Mouse (Mus musculus): ENCODE measurements around the gene Zbtb20.

The Zbtb20 gene

DNA sequence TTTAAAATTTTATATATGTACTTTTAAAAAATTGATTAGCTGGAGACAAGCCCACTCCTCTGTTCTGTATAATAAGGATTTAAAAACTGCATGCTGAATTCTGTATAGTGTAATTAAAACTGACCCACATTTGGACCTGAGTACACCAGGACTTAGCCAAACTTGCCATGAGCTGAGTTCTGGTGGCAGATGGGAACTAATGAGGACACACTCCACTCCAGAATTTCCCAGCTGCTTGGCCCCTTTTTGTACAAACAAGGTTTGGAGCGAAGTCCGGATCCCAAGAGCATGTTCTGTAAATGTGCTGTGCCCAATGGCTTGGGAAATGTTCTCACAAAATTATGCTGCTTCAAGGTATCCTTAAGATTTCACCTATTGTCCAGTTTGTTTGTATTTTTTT, 204.7 kb downstream of the Zbtb20 start:
- DNase-seq (ENCODE audit: low spot score in 2 of 2), result no peak

DNA sequence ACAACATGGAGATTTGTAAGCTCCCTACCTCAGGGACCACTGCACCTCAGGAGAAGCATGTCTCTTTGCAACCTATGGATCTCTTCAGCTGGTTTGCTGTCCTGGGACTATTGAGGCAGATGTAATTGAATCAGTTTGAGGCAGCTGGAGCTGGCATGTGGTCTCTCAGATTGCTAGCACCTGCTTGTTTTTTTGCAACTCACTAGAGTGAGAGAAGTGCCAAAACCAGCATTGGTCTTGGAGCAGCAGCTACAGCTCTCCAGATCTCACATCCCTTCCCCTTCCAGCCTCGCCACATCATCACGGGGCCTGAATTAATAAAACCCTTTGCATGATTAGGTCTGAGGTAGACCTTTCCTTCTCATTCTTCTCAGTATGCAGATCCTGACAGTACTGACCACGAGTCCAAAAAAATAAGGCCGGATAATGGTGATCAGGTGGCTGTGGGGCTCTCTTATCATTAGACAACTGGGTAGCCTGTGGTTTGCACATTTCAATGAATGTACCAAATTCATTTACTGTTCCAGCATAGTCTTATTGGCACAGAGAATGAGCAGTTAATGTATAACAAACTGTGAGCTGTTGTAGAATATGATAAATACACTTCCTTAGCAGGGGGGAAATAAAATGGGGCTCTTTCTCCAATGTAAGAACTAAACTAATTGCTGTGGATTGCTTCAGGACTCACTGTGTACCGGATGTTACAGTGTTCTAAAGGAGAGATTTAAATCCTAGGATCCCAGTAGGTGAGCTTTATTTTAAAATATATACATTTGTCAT, 205.4 kb downstream of the Zbtb20 start:
- no peak for DNase-seq (ENCODE audit: low spot score in 2 of 2)

- no peak for DNase-seq (ENCODE audit: low spot score in 2 of 2)
Measured at GRCm38 (mm10) chr16:43081995-43082394, 206.3 kb downstream of the Zbtb20 start.

DNA sequence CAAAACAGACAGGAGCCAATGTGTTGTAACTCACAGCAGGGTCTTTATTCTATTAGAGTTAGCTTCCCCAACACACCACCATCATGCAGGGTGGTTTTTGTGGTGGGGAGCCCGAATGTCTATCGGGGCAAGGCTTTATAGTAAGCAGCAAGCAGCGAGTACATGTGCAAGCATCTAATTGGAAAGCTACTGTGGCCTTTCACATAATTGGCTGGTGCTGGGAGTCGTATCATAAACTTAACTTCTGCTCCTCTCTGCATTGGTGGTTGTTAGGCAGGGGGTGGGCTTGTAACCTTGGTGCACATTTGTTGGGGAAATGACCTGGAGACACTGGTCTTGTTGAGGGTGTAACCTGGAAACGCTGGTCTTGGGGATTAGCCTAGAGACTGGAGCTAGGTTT, 207.1 kb downstream of the Zbtb20 start:
- no peak for DNase-seq (ENCODE audit: low spot score in 2 of 2)

- no peak for DNase-seq (ENCODE audit: low spot score in 2 of 2)
Measured at GRCm38 (mm10) chr16:43090188-43090587, 214.5 kb downstream of the Zbtb20 start.

DNA sequence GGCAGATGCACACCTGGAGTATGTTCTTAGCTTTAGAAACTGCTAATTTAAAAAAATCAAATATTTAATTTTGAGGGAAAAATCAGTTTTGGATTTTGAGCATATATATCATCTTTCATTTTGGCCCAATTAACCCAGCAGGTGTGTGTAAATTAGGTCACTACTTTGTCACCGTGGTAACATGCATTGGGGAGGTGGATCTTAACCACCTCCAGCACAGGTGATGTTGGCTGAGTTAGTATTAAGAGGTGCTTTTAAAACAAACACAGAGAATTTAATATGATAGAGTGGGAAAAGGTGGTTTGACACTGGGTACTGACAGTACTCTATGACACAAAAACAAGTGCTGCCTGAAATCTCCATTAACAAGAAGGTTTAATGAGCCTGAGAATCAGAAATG, 218.5 kb downstream of the Zbtb20 start:
- no peak for DNase-seq (ENCODE audit: low spot score in 2 of 2)

- no peak for DNase-seq (ENCODE audit: low spot score in 2 of 2)
Measured at GRCm38 (mm10) chr16:43094756-43095155, 219.1 kb downstream of the Zbtb20 start.

DNA sequence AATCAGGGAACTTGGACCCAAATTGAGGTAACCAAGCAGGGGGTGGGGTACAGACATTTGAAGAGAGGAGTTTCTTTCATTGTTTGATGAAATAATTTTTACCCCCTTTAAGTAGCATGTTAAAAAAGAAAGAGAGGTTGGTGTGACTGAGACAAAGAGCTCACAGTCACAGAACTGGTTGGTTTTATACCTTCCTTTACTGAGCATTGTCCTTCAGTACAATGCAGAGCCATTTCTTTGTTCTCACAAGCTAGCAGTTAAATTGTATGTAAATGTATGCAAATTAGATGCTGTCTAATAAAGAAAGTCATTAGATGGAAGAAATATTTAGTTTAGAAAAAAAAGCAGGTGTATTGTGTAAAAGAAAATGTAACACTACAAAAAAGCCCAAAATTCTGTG, 220.4 kb downstream of the Zbtb20 start:
- DNase-seq (ENCODE audit: low spot score in 2 of 2), result no peak

DNA sequence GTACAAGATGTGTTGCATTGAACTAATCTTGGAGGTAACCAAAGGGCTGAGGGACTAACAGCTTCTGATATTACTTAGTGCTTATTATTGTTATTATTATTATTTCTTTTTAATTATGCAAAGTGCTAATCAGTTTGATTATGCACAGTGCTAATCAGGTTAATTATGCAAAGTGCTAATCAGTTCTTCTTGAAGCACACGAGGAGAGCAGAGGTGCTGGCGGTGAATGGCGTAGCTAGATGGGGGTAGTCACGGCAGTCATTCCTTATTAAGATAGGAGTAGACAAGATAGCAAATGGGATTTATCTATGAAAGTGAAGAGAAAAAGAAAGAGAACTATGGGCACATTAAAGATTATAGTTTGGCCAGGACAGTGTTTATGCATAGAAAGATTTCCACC, 222.5 kb downstream of the Zbtb20 start:
- DNase-seq (ENCODE audit: low spot score in 2 of 2), result no peak

GRCm38 (mm10) chr16:43098666-43099065, 223.0 kb downstream of the Zbtb20 start:
- no peak for DNase-seq (ENCODE audit: low spot score in 2 of 2)

DNA sequence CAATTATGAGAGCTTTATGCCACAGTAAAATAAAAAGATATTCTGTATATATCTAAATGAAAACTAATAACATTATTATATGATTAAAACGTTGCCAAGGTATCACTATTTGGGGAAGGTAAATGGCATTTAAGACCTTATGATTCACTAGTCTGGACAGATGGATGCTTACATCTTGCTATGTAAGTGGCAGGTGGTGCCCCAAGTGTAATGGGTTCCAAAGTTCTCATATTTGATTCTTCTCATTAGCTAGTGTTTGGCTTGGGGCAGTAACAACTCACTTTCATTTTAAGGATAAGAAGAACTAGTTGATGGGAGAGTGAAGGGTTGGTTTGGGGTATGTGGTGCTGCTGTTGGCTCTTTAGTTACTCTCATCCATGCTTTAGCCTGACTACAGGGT, 235.6 kb downstream of the Zbtb20 start:
- no peak for DNase-seq (ENCODE audit: low spot score in 2 of 2)

- no peak for DNase-seq (ENCODE audit: low spot score in 2 of 2)
Measured at GRCm38 (mm10) chr16:43113968-43114367, 238.3 kb downstream of the Zbtb20 start.

GRCm38 (mm10) chr16:43129966-43130365, 254.3 kb downstream of the Zbtb20 start:
- no peak for DNase-seq (ENCODE audit: low spot score in 2 of 2)

- DNase-seq (ENCODE audit: low spot score in 2 of 2), result no peak
Measured at GRCm38 (mm10) chr16:43130583-43130982, 254.9 kb downstream of the Zbtb20 start.

DNA sequence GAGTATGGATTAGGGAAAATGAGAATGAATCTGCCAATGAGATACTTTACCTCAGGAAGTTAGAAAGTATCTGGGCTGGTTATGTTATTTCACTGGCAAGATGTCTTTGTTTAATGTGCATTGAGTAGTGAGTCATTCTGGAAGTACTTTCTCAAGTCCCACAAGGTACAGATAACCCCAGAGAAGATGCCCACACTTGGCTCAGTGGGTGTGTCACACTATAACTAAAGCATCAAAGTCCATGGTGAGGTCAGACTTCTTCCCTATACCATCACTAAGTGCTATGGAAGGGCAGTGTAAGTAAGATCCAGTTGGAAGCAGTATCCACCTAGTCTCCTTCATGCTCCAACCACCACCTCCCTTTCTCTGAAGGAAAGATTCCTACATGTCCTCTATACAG, 255.4 kb downstream of the Zbtb20 start:
- DNase-seq (ENCODE audit: low spot score in 2 of 2), result no peak

DNA sequence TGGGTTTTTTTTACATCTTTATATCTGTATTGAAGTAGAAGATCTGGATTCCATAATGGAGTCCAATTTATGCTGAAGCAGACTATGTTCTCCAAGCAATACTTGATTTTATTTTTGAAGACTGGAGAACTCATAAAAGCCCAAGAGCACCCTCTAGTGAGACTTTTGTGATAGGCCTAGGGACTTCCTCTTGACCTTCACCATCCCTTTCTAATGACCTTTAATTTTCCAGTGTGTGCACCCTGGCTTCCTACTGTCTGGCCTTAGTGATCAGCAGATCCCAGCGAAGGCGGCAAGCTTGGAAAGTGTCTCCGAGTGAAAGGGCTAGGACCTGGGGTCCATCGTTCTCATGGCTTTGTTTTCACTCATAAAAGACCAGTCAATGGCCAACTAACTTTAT, 292.8 kb downstream of the Zbtb20 start:
- no peak for DNase-seq (ENCODE audit: low spot score in 2 of 2)

GRCm38 (mm10) chr16:43169273-43169905, 293.7 kb downstream of the Zbtb20 start:
- no peak for DNase-seq (ENCODE audit: low spot score in 2 of 2)

GRCm38 (mm10) chr16:43172139-43172538, 296.5 kb downstream of the Zbtb20 start:
- no peak for DNase-seq (ENCODE audit: low spot score in 2 of 2)

GRCm38 (mm10) chr16:43172912-43173311, 297.2 kb downstream of the Zbtb20 start:
- no peak for DNase-seq (ENCODE audit: low spot score in 2 of 2)

DNA sequence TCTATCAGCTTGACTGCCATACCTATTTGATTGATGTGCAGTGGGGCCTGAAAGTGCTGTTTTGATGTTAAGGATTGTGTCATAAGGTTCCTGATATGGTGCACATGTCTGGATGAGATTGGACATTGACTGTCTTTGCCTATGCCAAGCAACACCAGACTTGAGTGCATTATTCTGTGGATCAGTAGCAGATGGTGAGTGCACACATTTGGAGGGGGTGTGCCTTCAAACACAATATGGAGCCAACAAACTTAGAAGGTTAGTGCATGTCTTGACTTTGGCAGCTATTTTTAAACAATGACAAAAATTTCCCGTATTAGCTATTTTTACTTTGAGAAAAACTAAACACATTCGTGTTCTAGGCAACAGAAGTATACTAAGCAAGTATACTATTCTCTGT, 299.1 kb downstream of the Zbtb20 start:
- DNase-seq (ENCODE audit: low spot score in 2 of 2), result no peak

DNA sequence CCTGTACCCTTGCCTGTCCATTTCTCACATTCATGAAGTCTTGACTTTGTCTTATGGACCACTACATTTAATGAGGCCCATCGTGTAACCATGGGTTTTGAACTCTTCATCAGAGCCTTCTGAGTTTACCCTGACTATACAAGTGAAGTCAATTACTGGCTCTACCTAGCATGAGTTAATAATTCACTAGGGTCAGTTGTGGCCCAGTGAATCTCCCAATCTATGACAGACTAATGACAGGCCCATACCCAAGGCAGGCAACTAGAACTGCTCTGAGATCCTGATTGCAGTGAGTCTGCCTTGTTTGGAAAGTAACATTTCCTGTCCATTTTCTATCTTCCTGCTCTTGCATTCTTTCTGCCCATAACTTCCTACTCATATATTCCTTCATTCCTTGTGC, 305.4 kb downstream of the Zbtb20 start:
- DNase-seq (ENCODE audit: low spot score in 2 of 2), result no peak

- DNase-seq (ENCODE audit: low spot score in 2 of 2), result no peak
Measured at GRCm38 (mm10) chr16:43190390-43190789, 314.7 kb downstream of the Zbtb20 start.

DNA sequence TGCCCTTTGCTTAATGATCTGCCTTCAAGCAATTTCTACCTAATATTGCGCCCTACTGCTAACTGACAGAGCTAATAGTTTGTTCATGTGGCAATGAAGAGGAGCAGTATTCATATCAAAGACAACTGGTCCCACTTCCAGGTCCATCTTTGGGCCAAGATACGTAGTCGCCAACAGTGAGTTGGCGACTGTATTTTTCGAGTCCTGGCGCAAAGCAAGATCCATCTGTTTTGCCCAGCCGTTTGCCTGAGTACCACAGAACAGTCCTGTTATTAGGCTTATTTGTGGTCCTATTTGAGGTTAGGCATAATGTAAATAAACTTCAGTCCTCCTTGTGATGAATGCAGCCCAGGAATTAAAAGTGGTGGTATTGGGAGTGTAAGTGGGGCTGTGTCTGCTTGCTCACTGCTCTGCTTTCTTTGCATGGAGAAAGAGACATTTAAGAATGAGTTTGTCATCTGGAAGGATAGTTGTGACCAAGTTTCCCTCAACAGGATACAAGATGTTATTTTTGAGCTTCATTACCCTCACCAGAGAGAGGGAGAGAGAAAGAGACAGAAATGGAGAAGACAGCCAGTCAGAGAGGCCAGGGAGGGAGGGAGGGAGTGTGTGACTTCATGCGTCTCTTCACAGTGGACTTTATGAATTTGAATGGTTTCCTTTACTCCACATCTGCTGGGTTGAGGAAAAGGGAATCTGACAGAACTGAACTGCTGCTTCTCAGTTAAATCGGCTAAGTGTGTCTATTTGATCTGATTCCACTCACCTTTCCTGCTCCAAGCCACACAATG, 315.6 kb downstream of the Zbtb20 start:
- DNase-seq (ENCODE audit: low spot score in 2 of 2), result no peak

All from thymus, postnatal 10 days (tissue).